Mouse (Mus musculus) E14TG2a.4 (cell line): ENCODE measurements around the gene Plekhh1.

Experiments
- CTCF ChIP-seq: conservative IDR thresholded peaks from 2 replicates; pipeline ENCODE4 v1.5.1; 2014; ENCODE audit warnings: low read length
- NANOG ChIP-seq: IDR thresholded peaks from 2 replicates; pipeline ENCODE4 v1.6.1; 2014; ENCODE audit warnings: borderline replicate concordance, low read length, mixed read lengths
- POU5F1 ChIP-seq: IDR thresholded peaks from 2 replicates; pipeline ENCODE4 v1.6.1; 2014; ENCODE audit warnings: low read length, borderline replicate concordance

GRCm38 (mm10) chr12:79097106-79097752 is 68.3 kb downstream of the Plekhh1 start:
- peak; percentile 38 for TF ChIP-seq CTCF
- no peak for TF ChIP-seq NANOG
- TF ChIP-seq POU5F1 = no peak
